Mouse (Mus musculus) fat pad, adult 2 months (tissue): Measurements from ENCODE around the gene Pde10a.

ENCODE experiments used
- DNase-seq: peaks from one replicate; pipeline ENCODE4 v3.0.0-alpha.2; 2011; ENCODE audit warnings: low read depth, low spot score; ENCODE audit errors: extremely low read depth

Gene Pde10a

DNA sequence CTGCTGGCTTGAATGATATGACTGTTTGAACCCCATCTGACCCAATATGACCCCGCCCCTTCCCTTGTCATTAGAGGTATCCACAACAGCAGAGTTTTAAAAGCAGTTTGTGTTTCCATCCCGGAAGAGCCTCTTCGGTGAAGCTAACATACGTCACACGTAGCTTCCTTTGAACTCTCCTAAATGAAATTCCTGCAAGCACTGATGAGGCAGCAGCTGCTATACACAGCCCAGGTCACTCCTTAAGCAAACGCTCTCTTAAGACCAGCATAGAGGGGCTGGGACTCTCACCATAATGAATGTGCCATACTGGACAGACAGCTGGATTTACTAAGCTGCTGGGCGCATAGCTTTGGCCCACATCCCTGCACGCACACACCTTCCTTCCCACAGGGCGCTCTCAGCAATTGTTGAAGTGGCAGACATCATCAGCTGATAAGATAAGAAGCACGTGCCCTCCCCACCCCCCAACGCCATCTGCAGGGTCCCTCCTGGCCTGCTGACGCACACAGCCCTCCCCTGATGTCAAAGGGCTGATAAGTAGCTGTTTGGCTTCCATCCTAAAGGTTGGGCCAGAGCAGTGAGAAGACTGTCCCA is 346.9 kb downstream of the Pde10a start:
- no peak for DNase-seq

DNA sequence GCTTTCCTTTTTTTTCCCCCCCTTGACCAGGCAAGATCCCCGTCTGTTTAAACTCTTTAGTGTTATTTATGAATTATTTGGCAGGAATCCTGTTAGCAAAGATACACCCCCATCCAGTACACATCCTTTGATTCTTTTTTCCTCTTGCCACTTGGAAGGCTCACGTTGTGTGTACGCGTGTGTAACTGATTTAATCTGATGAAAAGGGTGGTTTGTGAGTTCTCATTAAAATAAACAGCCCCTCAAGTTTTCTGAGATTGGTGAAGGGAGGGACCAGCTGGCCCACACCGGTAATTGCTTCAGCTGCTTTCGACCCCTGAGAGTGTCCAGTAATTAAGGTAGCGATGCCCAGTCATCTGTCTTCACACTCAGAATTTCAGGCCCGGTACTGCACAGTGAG is 347.4 kb downstream of the Pde10a start:
- DNase-seq = no peak

DNA sequence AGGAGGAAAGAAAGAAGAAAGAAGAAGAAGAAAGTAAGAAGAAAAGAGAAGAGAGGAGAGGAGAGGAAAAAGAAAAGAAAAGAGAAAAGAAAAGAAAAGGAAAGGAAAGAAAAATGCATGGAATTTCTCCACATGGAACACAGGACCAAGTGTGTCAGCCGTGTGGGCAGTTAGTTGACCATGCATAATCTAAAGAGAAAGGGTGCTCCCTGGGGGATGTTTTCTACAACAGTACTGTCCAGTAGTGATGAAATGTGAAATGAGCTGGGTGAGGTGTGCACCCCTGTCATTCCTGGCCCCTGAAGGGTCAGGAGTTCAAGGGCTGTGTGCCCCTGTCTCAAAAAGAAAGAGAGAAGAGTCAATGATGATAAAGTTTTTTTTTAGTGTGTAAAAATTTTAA is 352.9 kb downstream of the Pde10a start:
- no peak for DNase-seq

DNA sequence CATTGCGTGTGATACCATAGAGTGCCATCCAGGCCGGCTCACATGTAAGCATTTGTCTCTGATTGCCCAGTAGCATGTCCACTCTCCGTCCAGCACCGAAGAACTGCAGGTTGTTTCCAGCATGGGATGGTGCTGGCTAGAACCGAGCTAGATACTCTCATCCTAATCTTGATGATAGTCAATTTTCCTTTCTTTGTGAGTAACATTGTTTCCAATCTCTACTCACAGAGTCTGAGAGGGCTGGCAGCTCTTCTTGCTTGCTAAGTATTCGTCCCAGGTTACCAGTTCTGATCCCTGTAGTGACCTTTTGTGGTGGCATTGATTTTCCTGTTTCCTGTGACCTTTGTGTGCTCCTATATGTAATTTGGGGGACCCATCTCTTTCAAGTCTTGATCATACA is 356.5 kb downstream of the Pde10a start:
- no peak for DNase-seq

DNA sequence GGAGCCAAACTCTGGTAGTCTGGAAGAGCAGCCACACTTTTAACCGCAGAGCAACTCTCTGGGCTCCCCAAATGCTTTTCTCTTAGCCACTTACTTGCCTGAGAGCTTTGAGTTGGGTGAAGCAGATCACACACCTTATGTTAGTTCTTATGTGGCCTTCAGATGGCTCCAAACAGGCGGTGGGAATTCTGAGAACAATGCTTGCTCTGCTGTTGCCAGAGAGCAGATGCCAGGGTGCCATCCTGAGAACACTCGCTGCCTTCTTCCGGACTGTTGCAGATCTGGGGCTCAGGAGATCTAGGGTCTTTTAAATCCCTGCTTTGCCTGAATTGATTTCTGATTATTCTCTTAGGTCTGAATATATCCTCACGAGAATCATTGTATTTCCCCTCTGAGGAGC is 359.5 kb downstream of the Pde10a start:
- no peak for DNase-seq

DNA sequence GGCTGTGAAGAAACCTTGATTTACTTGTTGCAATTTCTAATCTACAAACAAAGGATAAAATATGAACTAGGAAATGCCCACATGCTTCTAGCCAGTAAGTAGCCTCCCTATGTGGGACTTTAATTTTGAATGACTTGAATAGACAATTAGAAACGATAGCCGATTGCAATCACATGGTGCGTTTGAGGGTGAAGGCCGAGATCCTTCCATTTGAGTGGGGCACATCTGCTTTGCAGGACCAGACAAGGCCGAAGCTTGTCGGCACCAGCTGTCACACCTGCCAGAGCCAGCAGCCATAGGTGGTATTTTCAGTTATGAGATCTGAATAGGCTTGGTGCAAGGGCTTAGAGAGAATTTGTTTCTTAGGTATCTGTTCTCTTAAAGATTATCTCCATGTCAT is 360.7 kb downstream of the Pde10a start:
- no peak for DNase-seq

DNA sequence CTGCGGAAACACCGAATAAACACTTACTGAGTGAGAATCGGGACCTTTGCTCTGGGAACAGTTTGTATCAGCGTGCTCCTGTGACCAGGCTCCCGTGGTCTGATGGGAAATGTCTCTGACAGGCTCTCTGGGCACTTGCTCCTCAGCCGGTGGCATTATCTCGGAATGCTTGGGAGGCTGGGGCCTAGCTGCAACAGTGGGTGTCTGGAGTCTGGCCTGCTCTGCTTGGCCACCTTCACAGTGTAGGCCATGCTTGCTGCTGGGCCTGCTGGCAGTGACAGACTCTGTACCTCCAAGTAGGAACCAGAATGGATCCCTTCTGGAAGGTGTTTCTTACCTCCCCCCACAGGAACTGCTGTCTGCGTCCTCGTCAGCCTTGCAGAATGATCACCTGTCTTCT is 362.9 kb downstream of the Pde10a start:
- DNase-seq = no peak

DNA sequence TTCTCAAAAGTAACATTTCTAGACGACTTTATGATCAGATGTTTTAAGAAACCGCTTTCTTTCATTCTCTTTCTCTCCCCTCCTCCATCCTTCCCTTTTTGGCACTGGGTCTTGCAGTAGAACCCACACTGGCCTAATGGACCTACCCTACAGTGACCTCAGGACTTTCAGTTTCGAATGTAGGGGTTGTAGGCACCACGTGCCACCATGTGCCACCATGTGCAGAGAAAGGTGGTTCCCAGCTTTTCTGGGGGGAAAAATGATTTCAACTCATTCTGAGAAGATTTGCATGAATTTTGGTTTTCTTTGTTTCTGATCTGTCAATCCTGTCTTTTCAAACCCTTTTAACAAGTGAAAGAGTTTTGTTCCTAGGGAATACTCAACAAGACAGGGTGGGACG is 363.5 kb downstream of the Pde10a start:
- DNase-seq = no peak

DNA sequence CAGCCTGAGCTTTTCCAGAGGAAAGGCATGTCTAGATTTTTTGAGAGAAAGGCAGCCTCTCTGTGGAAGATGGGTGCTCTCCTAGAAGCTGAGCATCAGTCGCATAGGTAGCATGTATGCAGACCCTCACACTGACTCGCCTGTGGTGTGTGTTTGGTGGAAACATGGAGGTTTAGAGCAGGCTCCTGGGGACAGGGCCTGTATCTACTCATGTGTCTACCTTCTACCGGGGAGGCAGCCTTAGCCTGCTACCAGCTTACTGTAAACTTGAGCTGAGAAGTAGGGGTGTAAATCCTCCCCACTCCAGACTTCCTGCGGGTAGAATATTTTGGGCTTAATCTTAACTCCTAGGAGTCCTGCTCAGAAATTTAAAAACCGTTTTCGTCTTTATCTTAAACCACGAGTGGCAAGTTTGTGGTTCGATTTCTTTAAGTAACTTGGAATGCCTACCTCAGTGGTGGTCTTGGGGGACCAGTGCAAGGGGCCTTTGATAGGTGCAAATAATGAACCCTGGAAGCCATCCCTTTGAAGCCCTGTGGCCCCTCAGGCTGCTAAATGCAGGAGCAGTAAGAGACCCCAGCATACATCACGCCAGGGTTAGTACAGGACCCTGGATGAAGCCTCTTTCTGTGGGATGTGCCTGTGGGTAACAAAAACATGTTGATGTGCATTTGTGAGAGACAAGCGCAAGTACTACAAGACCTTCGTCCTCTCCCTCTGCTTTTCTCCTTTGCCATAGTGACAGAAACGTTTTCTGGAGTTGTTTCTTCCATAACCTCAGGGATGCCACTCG is 367.2 kb downstream of the Pde10a start:
- DNase-seq = no peak

DNA sequence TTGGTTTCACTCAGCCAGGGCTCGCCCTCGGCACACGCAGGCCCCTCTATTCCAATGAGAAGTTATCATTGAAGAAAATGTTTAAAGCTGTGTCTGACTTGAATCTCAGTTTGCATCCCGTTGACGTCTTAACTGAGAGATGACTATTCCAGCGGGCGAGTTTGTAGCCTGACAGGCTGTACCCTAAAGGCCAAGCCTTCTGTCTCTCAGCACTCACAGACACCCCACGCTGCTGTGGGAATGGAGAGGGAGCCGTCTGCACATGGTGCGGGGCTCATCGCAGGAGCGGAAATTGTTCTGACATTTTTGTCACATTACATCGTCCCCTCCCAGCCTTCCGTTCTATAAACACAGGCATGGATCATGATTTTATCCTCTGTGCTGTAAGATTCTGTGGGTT is 370.8 kb downstream of the Pde10a start:
- DNase-seq = no peak

DNA sequence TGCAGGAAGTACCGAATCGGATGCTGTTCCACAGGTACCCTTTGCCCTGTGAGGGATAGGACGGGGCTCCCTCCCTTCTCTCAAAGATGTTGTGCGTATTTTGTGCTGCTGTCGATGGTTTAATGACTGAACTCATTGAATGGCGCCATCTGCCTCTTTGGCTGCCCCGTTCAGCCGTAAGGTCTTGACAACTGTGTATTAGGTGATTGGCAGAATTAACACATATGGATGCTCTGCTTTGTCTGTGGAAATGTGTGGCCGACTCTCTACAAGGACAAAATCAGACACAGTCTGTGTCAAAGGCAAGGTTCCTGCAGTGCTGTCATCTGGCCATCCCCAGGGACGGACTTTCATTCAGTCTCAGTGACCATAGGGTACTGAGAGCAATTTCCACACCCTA is 372.6 kb downstream of the Pde10a start:
- DNase-seq = no peak

DNA sequence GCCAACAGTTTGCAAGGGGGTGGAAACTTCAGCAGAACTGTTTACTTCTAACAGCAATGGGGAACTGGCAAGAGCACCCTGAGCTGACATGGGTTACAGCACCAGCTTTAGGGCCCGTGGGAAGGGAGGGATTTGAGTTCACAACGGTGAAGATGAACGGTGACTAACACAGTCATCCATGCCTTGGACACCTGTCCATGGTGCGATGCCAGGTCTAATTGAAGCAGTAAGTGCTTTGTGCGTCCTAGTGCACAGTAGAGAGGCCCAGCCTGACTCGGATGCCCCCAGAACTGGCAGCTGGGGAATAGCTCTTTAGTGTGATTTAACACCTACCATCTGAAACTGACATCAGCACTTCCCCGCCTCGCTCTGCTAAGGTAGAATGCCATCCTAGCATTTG is 373.0 kb downstream of the Pde10a start:
- no peak for DNase-seq

DNA sequence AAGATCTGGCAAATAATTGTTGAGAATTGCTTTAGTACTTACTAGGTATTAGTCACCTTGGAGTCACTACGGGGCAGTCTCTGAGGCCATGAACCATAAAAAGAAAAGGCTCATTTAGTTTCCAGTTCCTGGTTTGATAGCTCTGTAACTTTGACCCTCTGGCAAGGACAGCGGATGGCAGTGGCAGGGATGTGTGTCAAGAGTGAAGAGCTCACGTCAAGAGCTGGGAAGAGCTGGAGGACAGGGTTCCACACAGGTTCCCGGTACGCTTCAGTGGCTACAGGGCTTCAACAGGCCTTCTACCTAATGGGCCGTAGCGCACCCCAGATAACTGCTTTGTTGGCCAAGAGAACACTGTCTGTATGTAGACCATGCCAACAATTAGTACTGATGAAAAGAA is 374.0 kb downstream of the Pde10a start:
- DNase-seq = no peak

DNA sequence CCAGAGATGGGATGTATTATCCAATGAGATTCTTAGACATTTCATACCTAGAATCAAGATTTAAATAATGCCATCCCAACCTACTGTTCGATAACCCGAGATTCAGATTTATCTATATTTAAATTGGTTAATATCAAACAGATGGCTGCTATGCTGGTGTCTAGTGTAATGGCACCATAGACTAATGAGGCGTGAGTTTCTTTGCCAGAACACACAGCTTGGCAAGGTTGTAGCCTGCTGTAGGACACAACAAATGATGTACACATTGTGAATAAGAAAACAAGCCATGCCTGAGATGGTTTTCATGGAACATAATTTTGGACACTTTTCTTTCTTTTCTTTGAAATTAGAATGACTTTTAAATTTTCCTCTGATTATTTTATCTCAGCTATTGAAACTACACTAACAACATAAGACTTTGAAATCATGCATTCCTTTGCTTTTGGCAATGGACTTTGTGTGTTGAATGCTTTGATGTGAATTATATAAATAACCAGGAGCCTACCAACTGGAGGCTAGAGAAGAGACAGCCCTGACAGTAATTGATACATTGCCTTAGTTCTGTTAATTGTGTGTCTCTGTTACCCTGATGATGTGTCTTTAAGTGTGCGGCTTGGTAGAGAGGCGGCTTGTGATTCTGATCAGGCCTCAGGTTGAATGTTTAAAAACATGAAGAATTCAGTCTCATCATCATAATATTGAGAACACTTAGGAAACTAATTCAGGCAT is 378.5 kb downstream of the Pde10a start:
- no peak for DNase-seq

DNA sequence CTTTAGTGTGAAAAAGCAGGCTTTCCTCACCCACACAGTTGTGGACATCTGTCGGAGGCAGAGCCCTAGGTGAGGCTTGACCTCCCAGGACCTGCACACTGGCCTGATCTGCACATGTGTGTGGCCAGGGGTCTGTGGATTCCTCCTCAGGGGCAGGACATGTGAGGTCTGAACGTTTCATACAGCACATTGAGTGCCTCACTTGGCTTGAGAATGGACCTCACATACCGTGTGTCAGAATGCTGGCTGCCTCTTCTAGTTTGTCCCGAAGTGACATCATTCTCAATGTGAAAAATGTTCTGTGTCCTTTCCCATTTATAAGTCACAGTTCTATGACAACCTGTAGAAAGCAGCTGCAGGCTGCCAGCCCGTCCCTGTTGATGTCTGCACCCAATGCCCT is 385.4 kb downstream of the Pde10a start:
- DNase-seq = no peak

DNA sequence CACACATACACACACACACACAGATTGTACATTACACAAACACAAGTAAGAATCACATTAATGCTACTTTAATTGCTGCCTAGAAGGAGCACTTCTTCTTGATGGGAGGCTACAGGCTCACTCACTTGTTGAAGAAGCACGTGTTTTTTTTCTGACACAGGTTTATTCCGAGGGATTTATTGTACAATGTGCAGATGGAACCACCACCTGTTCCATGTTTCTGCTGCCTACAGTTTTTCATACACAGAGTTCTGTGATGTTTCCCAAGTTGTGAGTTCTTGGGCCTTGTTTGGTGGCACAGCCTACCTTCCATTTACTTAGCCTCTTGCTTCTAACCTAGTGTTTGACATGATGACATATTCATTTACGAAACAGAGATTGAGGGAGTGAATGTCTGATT is 387.8 kb downstream of the Pde10a start:
- no peak for DNase-seq

DNA sequence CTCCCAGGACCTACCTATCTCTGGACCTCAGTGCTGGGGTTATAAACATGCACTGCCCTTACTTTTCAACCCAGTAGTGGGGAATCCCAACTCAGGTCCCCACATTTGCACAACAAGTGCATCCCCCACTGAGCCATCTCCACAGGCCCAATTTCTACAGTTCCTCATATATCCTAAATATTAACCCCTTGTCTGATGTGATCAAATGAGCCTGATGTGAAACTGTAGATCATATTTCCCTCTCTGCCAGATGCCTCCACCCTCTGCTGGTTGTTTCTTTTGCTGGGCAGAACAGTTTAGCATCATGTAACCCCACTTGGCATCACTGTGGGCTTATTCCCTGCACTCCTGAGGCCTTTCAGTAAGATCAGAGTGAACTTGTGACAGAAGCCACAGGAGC is 390.5 kb downstream of the Pde10a start:
- no peak for DNase-seq

DNA sequence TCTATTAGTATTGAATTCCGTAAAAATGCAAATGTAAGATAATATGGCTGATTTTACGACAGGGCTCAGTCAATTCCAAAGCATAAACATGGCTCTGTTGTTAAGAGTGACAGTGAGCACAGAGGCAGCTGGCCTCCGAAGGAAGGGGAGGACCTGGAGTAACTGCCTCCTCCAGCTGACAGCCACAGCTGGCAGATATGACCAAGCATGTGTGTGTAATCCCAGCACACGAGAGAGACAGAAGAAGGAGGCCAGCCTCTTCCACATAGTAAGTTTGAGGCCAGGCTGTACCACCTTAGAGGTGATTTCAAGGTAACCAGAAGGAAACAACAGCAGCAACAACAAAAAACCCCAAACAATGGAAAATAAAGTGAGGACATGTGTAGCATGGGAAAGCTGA is 397.9 kb downstream of the Pde10a start:
- DNase-seq = no peak

DNA sequence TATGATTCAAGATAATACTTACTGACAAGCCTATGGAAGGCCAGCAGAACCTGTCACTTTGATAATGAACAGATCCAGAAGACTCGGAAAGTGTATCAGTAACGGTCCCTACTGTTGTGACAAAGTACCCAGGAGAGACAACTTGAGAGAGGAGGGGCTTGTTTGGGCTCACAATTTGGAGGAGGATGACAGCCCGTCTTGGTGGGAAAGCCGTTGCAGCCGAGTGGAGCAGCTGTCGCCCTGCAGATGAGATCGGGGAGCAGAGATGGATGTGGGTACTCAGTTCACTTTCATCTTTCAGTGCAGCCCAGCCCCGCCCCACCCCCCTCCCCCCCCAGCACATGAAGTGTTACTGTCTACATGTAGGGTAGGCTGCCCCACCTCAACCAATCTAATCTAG is 398.6 kb downstream of the Pde10a start:
- no peak for DNase-seq

DNA sequence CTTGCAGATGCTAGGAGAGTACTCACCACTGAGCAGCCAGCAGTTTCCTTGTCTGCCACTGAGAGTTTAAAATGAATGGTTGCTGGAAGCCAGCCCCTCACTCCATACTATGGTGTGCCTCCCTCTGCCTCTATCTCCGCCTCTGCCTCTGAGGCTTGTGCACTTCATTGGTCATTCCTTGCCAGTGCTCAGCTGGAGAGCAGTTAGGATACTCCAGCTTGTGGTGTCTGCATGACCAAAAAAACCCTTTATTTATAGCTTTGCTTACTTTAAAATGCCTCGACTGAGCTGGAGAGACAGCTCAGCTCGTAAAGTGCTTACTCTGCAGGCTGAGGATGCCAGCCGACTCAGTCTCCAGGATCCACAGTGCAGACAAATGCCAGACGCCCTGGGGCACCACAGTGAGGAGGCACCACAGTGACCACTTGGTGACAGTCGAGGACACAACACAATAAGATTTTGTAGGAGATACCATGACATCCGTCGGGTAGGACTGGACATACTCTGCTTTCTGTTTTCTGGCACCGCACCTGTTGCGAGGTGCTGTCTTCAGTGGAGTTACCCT is 400.7 kb downstream of the Pde10a start:
- DNase-seq = no peak

DNA sequence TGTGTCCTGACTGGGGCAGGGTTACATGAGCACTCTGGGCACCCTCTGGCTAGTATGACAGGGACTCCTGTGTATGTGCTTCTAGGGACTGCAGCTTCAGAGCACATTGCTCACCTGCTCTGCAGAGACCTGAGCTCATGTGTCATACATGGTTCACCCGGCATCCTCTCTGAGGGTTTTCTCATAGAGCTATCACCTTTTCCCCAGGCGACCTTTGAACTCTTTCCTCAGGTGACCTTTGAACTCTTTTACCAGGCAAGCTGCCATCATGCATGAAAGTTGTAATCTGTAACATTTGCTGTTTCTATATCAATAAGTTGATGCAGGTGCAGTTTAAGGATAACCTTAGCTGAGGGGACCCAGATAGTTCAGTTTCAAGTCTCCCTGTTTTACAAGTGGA is 403.4 kb downstream of the Pde10a start:
- DNase-seq = no peak

DNA sequence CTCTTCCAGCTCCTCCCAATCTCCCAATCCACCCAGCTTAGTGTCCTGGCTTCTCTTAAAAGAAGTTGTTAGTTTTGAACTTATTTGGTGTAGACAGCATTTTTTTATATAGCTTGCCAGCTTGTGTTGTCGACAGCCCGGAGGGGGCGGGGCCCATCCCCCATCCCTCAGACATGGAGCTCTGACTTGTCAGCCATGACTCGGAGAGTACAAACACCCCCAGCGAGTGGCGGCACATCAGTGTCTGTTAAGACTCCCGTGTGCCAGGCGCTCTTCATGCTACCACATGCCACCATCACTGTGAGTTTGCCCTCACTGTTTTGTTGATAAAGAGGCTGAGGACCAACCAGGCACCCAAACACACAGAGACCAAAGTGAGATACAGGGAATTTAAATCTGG is 404.5 kb downstream of the Pde10a start:
- DNase-seq = no peak
